Mouse (Mus musculus) heart, postnatal 0 days (tissue): ENCODE measurements around the gene Tpst1.

Experiments used
- CTCF ChIP-seq: IDR thresholded peaks from 2 replicates; pipeline ENCODE4 v1.5.1; 2016; ENCODE audit warnings: antibody characterized with exemption, control low read depth, low read depth
- EP300 ChIP-seq: IDR thresholded peaks from 2 replicates; pipeline ENCODE4 v1.6.1; 2016; ENCODE audit warnings: antibody characterized with exemption, low read depth

GRCm38 (mm10) chr5:130124271-130124670 lies 51.1 kb downstream of the Tpst1 start:
- TF ChIP-seq CTCF: no peak
- TF ChIP-seq EP300: no peak
